Mouse (Mus musculus) testis, adult 2 months (tissue): ENCODE results near the gene Gm20696. TPM values are rescaled to one million over a fixed set of nuclear protein-coding genes. Genes with fewer than 3 reads are reported as not detected.

Experiments used
- H3K27ac ChIP-seq: fragments of 200-500 bp; 2 replicates; pipeline ENCODE4 v1.5.1; 2012; ENCODE audit warnings: low read depth, low read length; ENCODE audit not compliant: control insufficient read depth, insufficient read depth
- H3K27me3 ChIP-seq: fragments of 200-500 bp; 2 replicates; pipeline ENCODE4 v1.6.1; 2012; ENCODE audit warnings: mild to moderate bottlenecking, low read length, moderate library complexity; ENCODE audit not compliant: control insufficient read depth, insufficient read depth
- H3K36me3 ChIP-seq: fragments of 200-500 bp; 2 replicates; pipeline ENCODE4 v1.6.1; 2012; ENCODE audit warnings: mild to moderate bottlenecking, low read length; ENCODE audit not compliant: control insufficient read depth, insufficient read depth
- H3K4me1 ChIP-seq: fragments of 200-500 bp; 2 replicates; pipeline ENCODE4 v1.6.1; 2012; ENCODE audit warnings: low read length; ENCODE audit not compliant: control insufficient read depth, insufficient read depth
- H3K4me3 ChIP-seq: fragments of 200-500 bp; 2 replicates; pipeline ENCODE4 v1.5.1; 2012; ENCODE audit warnings: low read depth, mild to moderate bottlenecking, low read length, moderate library complexity, mixed read lengths; ENCODE audit not compliant: control insufficient read depth
- CTCF ChIP-seq: fragments of 200-500 bp; IDR thresholded peaks from 2 replicates; pipeline ENCODE4 v1.5.1; 2012; ENCODE audit warnings: low read depth, mild to moderate bottlenecking, inconsistent platforms, low read length, moderate library complexity; ENCODE audit not compliant: control insufficient read depth, insufficient read depth, insufficient replicate concordance
- POLR2A ChIP-seq: fragments of 200-500 bp; IDR thresholded peaks from 2 replicates; pipeline ENCODE4 v1.6.1; 2012; ENCODE audit warnings: low read depth, mild to moderate bottlenecking, inconsistent platforms, low read length, moderate library complexity; ENCODE audit not compliant: control insufficient read depth
- polyA plus RNA-seq: library from polyadenylated mRNA; depleted of rRNA; stranded (reverse); fragments of >200 nt; gene quantifications from 2 replicates; pipeline ENCODE4 v1.2.3, GENCODE M21; 2012

The Gm20696 gene
- polyA plus RNA-seq, 1 experiment, result 0.02 TPM

- H3K27ac ChIP-seq, result no peak overlapping the region
- no peak overlapping the region for H3K4me3 ChIP-seq
- H3K27me3 ChIP-seq, result no peaks in the 10 kb centered on the region
- no peaks in the 10 kb centered on the region for H3K36me3 ChIP-seq
- H3K4me1 ChIP-seq, result no peaks in the 10 kb centered on the region
- no peak for TF ChIP-seq CTCF
- no peak for TF ChIP-seq POLR2A
These were observed 332.3 kb downstream of the Gm20696 start for GRCm38 (mm10) chr6:99334255-99334654.

GRCm38 (mm10) chr6:99333127-99333526 is 333.5 kb downstream of the Gm20696 start:
- H3K4me1 ChIP-seq, result no peaks in the 10 kb centered on the region
- H3K27ac ChIP-seq, result no peak overlapping the region
- no peaks in the 10 kb centered on the region for H3K36me3 ChIP-seq
- no peak overlapping the region for H3K4me3 ChIP-seq
- TF ChIP-seq POLR2A, result no peak
- no peak for TF ChIP-seq CTCF
- no peaks in the 10 kb centered on the region for H3K27me3 ChIP-seq

GRCm38 (mm10) chr6:99330169-99330568 is 336.4 kb downstream of the Gm20696 start:
- no peak for TF ChIP-seq CTCF
- TF ChIP-seq POLR2A, result no peak
- Histone ChIP-seq H3K27me3 (no peaks in the 10 kb centered on the region), H3K4me3 (no peak overlapping the region)

GRCm38 (mm10) chr6:99328634-99329033 is 338.0 kb downstream of the Gm20696 start:
- H3K4me1 ChIP-seq, result no peaks in the 10 kb centered on the region
- no peak for TF ChIP-seq CTCF
- no peak for TF ChIP-seq POLR2A
- no peak overlapping the region for H3K27ac ChIP-seq
- H3K4me3 ChIP-seq, result no peak overlapping the region
- H3K27me3 ChIP-seq, result no peaks in the 10 kb centered on the region
- no peaks in the 10 kb centered on the region for H3K36me3 ChIP-seq

More at GRCm38 (mm10) chr6:99330169-99330568, 336.4 kb downstream of the Gm20696 start:
- Histone ChIP-seq H3K4me1 (no peaks in the 10 kb centered on the region), H3K36me3 (no peaks in the 10 kb centered on the region), H3K27ac (no peak overlapping the region)

- no peak overlapping the region for H3K27ac ChIP-seq
- no peaks in the 10 kb centered on the region for H3K36me3 ChIP-seq
- TF ChIP-seq POLR2A (no peak), CTCF (no peak)
- H3K4me1 ChIP-seq, result no peaks in the 10 kb centered on the region
- H3K4me3 ChIP-seq, result no peak overlapping the region
- no peaks in the 10 kb centered on the region for H3K27me3 ChIP-seq
These were observed 338.5 kb downstream of the Gm20696 start for GRCm38 (mm10) chr6:99328146-99328545.

GRCm38 (mm10) chr6:99327721-99328120 is 338.9 kb downstream of the Gm20696 start:
- TF ChIP-seq CTCF (no peak), POLR2A (no peak)
- Histone ChIP-seq H3K4me1 (no peaks in the 10 kb centered on the region), H3K36me3 (no peaks in the 10 kb centered on the region)

GRCm38 (mm10) chr6:99325881-99326280 is 340.7 kb downstream of the Gm20696 start:
- no peaks in the 10 kb centered on the region for H3K4me1 ChIP-seq
- H3K27me3 ChIP-seq, result no peaks in the 10 kb centered on the region
- no peaks in the 10 kb centered on the region for H3K36me3 ChIP-seq
- TF ChIP-seq POLR2A, result no peak
- TF ChIP-seq CTCF, result no peak
- H3K27ac ChIP-seq, result no peak overlapping the region
- no peak overlapping the region for H3K4me3 ChIP-seq

More at GRCm38 (mm10) chr6:99327721-99328120, 338.9 kb downstream of the Gm20696 start:
- Histone ChIP-seq H3K27me3 (no peaks in the 10 kb centered on the region), H3K27ac (no peak overlapping the region), H3K4me3 (no peak overlapping the region)

GRCm38 (mm10) chr6:99325461-99325860 is 341.1 kb downstream of the Gm20696 start:
- Histone ChIP-seq H3K4me1 (no peaks in the 10 kb centered on the region), H3K4me3 (no peak overlapping the region), H3K27ac (no peak overlapping the region), H3K36me3 (no peaks in the 10 kb centered on the region), H3K27me3 (no peaks in the 10 kb centered on the region)
- TF ChIP-seq CTCF (no peak), POLR2A (no peak)
